Mouse (Mus musculus) midbrain, embryonic 11.5 days (tissue): ENCODE measurements at regions not wholly inside any gene's neighbourhood (a gene's known extent, or its start where the extent isn't known, plus 50 kb on each side); places are given as distances from the start of the nearest gene placed in this dataset.

Experiments
- ATAC-seq: fragments of 200-750 bp; cut with Nextera tagmentation; 2 replicates; pipeline ENCODE4 v1.8.0; 2017; ENCODE audit warnings: moderate TSS enrichment, moderate library complexity; ENCODE audit not compliant: low FRiP score
- DNase-seq: peaks from one replicate; pipeline ENCODE4 v3.0.0; 2015; ENCODE audit warnings: low spot score; ENCODE audit errors: missing footprints
- H3K27ac ChIP-seq: fragments of 300-500 bp; sonication (generic); 2 replicates; pipeline ENCODE4 v1.5.1; 2014; ENCODE audit warnings: low read depth, low read length
- H3K27me3 ChIP-seq: fragments of 300-500 bp; sonication (generic); 2 replicates; pipeline ENCODE4 v1.6.1; 2014; ENCODE audit warnings: mild to moderate bottlenecking, low read length, moderate library complexity, mixed read lengths; ENCODE audit not compliant: control insufficient read depth, insufficient read depth
- H3K36me3 ChIP-seq: fragments of 300-500 bp; sonication (generic); 2 replicates; pipeline ENCODE4 v1.6.1; 2014; ENCODE audit warnings: mild to moderate bottlenecking, low read length, moderate library complexity, mixed read lengths; ENCODE audit not compliant: control insufficient read depth, insufficient read depth
- H3K4me1 ChIP-seq: fragments of 300-500 bp; sonication (generic); 2 replicates; pipeline ENCODE4 v1.6.1; 2014; ENCODE audit warnings: low read length; ENCODE audit not compliant: control insufficient read depth, insufficient read depth
- H3K4me2 ChIP-seq: fragments of 300-500 bp; sonication (generic); 2 replicates; pipeline ENCODE4 v1.6.1; 2014; ENCODE audit warnings: mild to moderate bottlenecking, moderate library complexity
- H3K4me3 ChIP-seq: fragments of 300-500 bp; sonication (generic); 2 replicates; pipeline ENCODE4 v1.5.1; 2014; ENCODE audit warnings: low read depth, low read length
- H3K9ac ChIP-seq: fragments of 300-500 bp; sonication (generic); 2 replicates; pipeline ENCODE4 v1.6.1; 2014; ENCODE audit warnings: low read length
- H3K9me3 ChIP-seq: fragments of 300-500 bp; sonication (generic); 2 replicates; pipeline ENCODE4 v1.6.1; 2016; ENCODE audit warnings: low read length; ENCODE audit not compliant: control insufficient read depth
- WGBS: fragments of 180-500 bp; shearing (Covaris S2); extraction: QIAGEN DNeasy Blood & Tissue Kit; methylation state at CpG from one replicate; pipeline ENCODE4 v1.1.7; 2014; 5-methylcytosine and 5-hydroxymethylcytosine counted together

DNA sequence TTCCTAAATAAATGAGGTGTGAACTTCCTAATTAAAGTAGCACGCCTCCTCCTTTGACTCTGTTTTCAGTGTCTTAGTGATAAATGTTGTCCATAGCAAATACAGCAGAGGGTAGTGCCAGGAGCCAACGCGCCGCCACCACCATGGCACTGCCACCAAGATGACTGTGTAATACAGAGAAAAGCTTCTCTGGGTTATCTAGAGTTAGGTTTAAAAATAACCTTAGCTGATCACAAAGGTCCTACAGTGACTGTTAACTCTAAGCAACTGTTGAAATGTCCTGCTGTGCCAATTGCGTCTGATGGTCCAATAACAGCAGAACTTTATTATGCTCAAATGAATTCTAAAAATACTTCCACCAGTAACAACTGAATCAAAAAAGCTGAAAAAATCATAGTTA is 186.1 kb upstream of the Hand2 start:
- Histone ChIP-seq H3K4me2 (no peak overlapping the region), H3K27ac (no peak overlapping the region), H3K9ac (no peak overlapping the region), H3K4me3 (no peak overlapping the region), H3K36me3 (no peaks in the 10 kb centered on the region), H3K27me3 (no peaks in the 10 kb centered on the region), H3K4me1 (no peaks in the 10 kb centered on the region), H3K9me3 (no peaks in the 10 kb centered on the region)
- DNase-seq, result no peak
- WGBS, result 90% methylated on average over 5 of the region's 5 CpGs
- ATAC-seq, result no peak

DNA sequence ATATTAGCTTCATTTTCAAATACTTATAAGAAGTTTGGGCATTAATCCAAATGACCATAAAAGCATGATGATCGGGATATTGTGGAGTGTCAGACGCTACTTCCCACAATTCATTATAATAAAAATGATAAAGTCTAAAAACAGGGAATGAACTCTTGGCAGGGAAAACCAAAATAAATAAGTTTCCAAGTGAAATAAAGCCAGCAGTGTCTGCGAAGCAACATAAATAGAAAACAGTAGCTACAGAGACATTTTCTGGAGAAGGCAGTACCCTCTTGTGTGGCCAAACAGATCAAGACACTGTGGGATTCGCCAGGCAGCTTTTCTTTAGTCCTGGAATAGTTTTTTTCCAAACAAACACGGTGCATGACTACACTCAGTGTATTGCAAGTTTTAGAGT is 172.7 kb upstream of the Hand2 start:
- DNase-seq (no peak), ATAC-seq (no peak)
- H3K27me3 ChIP-seq, result no peaks in the 10 kb centered on the region
- H3K4me3 ChIP-seq, result no peak overlapping the region
- WGBS, result 86% methylated on average over 5 of the region's 5 CpGs
- H3K9me3 ChIP-seq, result no peaks in the 10 kb centered on the region
- no peak overlapping the region for H3K9ac ChIP-seq
- no peaks in the 10 kb centered on the region for H3K4me1 ChIP-seq
- no peaks in the 10 kb centered on the region for H3K36me3 ChIP-seq
- no peak overlapping the region for H3K4me2 ChIP-seq
- no peak overlapping the region for H3K27ac ChIP-seq

DNA sequence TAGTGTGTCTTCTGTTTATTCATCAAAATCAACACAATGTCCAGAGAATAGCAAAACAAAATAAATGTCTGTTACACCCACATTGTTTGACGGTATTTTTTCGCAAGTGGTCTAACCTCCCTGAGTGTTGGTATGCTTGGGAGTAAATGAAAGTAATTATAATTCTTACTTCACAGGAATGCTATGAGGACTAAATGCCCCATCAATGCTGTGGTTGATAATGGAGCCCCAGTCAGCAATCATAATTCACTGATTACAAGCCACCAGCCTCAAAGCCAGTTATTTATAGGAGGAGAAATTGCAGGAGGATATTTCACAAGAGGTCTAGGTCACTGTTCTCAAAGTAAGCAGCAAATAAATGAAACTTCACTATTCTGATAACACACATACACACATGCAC is 129.6 kb upstream of the Hand2 start:
- no peaks in the 10 kb centered on the region for H3K27me3 ChIP-seq
- no peaks in the 10 kb centered on the region for H3K9me3 ChIP-seq
- no peaks in the 10 kb centered on the region for H3K4me1 ChIP-seq
- DNase-seq (no peak), ATAC-seq (no peak)
- no peak overlapping the region for H3K4me2 ChIP-seq
- no peak overlapping the region for H3K9ac ChIP-seq
- H3K4me3 ChIP-seq, result no peak overlapping the region
- 93% methylated on average over 2 of the region's 2 CpGs for WGBS
- H3K27ac ChIP-seq, result no peak overlapping the region
- H3K36me3 ChIP-seq, result no peaks in the 10 kb centered on the region

DNA sequence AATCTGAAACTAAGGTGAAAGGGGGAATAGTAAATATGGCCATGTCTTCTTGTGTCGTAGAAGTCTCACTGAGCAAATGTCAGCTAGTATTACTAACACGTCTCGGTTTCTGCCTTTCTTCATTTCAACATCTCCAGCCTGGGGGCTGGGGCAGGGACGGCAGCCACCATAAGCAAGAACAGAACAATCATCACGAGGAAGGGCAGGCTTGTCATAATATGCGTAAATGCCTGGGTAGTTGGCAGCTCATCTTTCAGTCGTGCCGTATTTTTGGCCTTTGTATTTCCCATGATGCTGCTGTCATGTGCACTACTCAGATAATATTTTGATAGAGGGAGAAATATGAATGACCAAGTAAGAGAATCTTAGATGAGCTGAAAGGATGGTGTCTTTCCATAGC is 120.5 kb upstream of the Hand2 start:
- Histone ChIP-seq H3K9me3 (no peaks in the 10 kb centered on the region), H3K9ac (no peak overlapping the region), H3K4me2 (no peak overlapping the region), H3K4me3 (no peak overlapping the region), H3K36me3 (no peaks in the 10 kb centered on the region), H3K27me3 (no peaks in the 10 kb centered on the region), H3K4me1 (no peaks in the 10 kb centered on the region), H3K27ac (no peak overlapping the region)
- ATAC-seq, result no peak
- DNase-seq, result no peak
- WGBS, result 91% methylated on average over 8 of the region's 8 CpGs

DNA sequence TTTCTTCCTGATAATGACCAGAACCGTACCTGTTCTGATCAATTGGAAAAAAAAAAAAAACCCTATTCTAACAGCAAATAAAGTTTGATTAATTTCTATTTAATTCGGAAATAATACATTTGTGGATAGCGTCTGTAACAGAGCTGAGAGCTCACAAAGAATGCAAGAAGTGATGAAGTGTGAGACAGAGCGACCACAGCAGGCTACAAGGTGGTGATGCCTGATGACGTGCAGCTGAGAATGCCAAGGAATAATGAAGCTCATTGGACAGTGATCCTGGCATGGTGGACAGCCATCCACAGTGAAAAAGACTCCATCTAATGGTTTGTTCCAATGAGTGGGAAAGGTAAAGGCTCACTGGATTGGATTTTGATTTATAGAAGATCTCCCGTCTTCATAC is 111.2 kb upstream of the Hand2 start:
- H3K36me3 ChIP-seq, result no peaks in the 10 kb centered on the region
- no peak overlapping the region for H3K4me2 ChIP-seq
- DNase-seq (no peak), ATAC-seq (no peak)
- no peak overlapping the region for H3K27ac ChIP-seq
- H3K9me3 ChIP-seq, result no peaks in the 10 kb centered on the region
- no peak overlapping the region for H3K4me3 ChIP-seq
- H3K9ac ChIP-seq, result no peak overlapping the region
- WGBS, result 90% methylated on average over 6 of the region's 6 CpGs
- H3K27me3 ChIP-seq, result no peaks in the 10 kb centered on the region
- H3K4me1 ChIP-seq, result no peaks in the 10 kb centered on the region

DNA sequence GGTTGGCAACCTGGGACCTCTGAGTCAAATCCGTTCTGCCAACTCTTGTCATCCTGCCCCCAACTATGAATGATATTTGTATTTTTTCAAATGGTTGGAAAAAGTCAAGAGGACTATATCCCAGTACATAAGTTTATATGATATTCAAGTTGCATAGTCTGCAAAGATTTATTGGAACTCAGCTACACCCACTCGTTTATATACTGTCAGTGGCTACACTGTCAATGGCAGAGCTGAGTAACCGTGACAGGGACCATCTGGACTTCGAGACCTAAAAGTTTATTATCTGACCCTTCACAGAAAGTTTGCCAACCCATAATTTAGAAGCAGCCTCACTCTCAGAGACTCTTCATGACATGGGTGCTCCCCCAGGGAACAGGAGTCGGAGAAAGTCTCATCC is 107.7 kb upstream of the Hand2 start:
- H3K36me3 ChIP-seq, result no peaks in the 10 kb centered on the region
- H3K4me3 ChIP-seq, result no peak overlapping the region
- H3K9me3 ChIP-seq, result no peaks in the 10 kb centered on the region
- no peak overlapping the region for H3K27ac ChIP-seq
- H3K27me3 ChIP-seq, result no peaks in the 10 kb centered on the region
- no peak overlapping the region for H3K9ac ChIP-seq
- no peak for ATAC-seq
- no peak for DNase-seq
- no peak overlapping the region for H3K4me2 ChIP-seq
- 86% methylated on average over 5 of the region's 5 CpGs for WGBS
- H3K4me1 ChIP-seq, result no peaks in the 10 kb centered on the region

DNA sequence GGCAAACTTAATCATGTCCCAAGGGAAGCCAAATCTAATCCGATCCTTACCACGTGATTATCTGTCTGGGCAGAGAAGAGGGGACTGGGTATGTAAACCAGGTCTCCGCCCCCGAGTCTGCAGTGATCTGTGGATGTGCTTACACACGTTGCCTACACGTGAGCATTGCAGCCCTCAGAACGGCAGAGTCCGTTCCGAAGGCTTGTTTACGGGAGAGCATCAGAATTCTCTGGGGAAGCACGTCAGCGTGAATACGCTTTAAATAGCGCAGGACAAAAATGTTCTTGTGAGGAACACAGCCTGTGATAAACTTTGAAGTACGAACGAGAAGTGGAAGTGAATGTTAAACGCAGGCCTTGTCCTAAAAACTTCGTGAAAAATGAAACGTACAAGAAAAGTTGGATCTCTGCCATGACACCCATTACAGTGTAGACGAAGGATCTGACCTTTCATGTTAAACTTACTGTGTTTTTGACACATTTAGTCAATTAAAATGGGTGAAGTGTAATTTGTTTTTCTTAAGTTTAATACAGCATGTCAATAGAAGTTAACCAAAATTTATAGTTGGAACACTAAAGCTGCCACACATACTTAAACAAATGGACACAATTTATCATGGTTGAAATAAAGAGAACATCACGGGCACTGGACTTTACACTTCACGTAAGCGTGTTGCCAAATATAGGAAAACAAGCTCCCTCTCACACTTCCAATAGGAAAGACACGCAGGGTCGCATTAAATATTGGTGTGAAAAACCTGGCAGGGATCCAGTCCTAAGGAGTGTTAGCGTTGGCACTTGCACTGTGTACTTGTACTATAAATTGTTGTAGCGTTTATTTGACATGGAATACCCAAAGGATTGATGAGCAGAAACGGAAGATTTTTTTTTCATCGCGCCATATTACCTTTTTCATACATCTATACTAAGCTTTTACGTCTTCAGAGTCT is 106.5 kb upstream of the Hand2 start:
- no peak overlapping the region for H3K9ac ChIP-seq
- H3K27me3 ChIP-seq, result no peaks in the 10 kb centered on the region
- no peaks in the 10 kb centered on the region for H3K4me1 ChIP-seq
- H3K36me3 ChIP-seq, result no peaks in the 10 kb centered on the region
- no peak overlapping the region for H3K4me3 ChIP-seq
- H3K27ac ChIP-seq, result no peak overlapping the region
- 89% methylated on average over 31 of the region's 31 CpGs for WGBS
- DNase-seq (no peak), ATAC-seq (no peak)
- H3K4me2 ChIP-seq, result no peak overlapping the region
- no peaks in the 10 kb centered on the region for H3K9me3 ChIP-seq

DNA sequence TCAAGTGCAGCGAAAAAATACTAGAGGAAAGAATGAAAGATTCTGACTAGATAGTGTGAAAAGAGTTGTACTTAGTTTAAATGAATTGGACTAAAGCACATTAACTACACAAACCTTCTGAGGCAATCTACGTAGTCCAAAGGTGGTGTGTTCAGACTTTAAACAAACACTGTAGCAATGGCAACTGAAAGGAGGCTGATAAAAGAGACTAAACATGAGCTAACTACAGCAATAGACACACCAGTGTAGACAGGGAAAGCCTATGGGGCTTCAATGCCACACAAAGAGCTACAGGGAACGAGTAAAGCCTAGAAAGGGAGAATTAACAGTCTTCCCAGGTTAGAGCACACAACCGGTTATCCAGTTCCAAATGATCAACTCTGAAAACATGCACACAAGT is 90.2 kb upstream of the Hand2 start:
- Histone ChIP-seq H3K27ac (no peak overlapping the region), H3K4me1 (no peaks in the 10 kb centered on the region), H3K4me2 (no peak overlapping the region), H3K27me3 (no peaks in the 10 kb centered on the region), H3K9me3 (no peaks in the 10 kb centered on the region), H3K36me3 (no peaks in the 10 kb centered on the region), H3K4me3 (no peak overlapping the region), H3K9ac (no peak overlapping the region)
- 72% methylated on average over 4 of the region's 4 CpGs for WGBS
- DNase-seq (no peak), ATAC-seq (no peak)

DNA sequence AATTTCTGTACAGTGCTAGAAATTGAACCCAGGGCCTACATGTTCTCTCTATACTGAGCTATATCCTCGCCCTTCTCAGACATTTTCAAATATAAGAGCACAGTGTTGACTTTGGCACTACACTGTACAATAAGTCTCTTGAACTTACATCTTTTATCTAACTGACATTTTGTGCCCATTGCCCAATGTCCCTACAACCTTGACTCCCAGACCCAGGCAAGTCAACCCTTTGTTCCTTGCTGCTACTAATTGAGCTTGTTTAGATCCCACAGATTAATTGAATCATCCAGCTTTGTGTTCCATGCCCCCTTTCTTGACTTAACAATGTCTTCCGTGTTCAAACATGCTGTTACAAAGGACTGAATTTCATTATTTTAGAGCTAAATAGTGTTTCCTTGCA is 78.5 kb upstream of the Hand2 start:
- Histone ChIP-seq H3K9me3 (no peaks in the 10 kb centered on the region), H3K27me3 (no peaks in the 10 kb centered on the region), H3K4me2 (no peak overlapping the region), H3K4me1 (no peaks in the 10 kb centered on the region), H3K9ac (no peak overlapping the region), H3K36me3 (no peaks in the 10 kb centered on the region), H3K4me3 (no peak overlapping the region), H3K27ac (no peak overlapping the region)
- no peak for ATAC-seq
- no peak for DNase-seq
- WGBS, result 74% methylated on average over 2 of the region's 2 CpGs
